Mouse (Mus musculus) stomach, postnatal 0 days (tissue): ENCODE data around the gene Lrrc49.

Experiments used
- CTCF ChIP-seq: IDR thresholded peaks from 2 replicates; pipeline ENCODE4 v1.5.1; 2016; ENCODE audit warnings: antibody characterized with exemption, low read depth, mild to moderate bottlenecking, moderate library complexity
- EP300 ChIP-seq: optimal IDR thresholded peaks from 2 replicates; pipeline ENCODE3; 2016; ENCODE audit warnings: antibody characterized with exemption

GRCm38 (mm10) chr9:60681005-60681404 is 7.0 kb downstream of the Lrrc49 start:
- TF ChIP-seq EP300: no peak
- TF ChIP-seq CTCF: peak; percentile 42
